Mouse (Mus musculus): ENCODE measurements around the gene Pm20d1. TPM values are rescaled to one million over a fixed set of nuclear protein-coding genes. Genes with fewer than 3 reads are reported as not detected.

Gene Pm20d1
- 0.75 and 1.3 TPM in 2 replicates for polyA plus RNA-seq (2014; fragmentation: Nextera tagmentation; extraction: Ambion mirVana)

GRCm38 (mm10) chr1:131797202-131797909, at the start of gene Pm20d1:
Pm20d1 (plus strand) TSS chr1:131797381.
- Histone ChIP-seq H3K4me1 (ENCODE audit: control insufficient read depth, insufficient read depth, low read length) (peaks cover 3% of the 10 kb centered on the region; the same call in 1 of the 2 replicates), H3K27ac (ENCODE audit: low read depth, low read length) (0 out of 2 replicates have a peak within 1 kb of the TSS, but pooled peaks have one; percentile 6), H3K4me3 (ENCODE audit: low read depth, low read length) (peak within 1 kb of the TSS; percentile 36), H3K27me3 (ENCODE audit: control insufficient read depth, insufficient read depth, low read length) (no peaks in the 10 kb centered on the region; the same call in 1 of the 2 replicates), H3K9me3 (replicated peaks; ENCODE audit: control insufficient read depth, low read length) (no peaks in the 10 kb centered on the region), H3K4me2 (peak within 1 kb of the TSS; percentile 71), H3K36me3 (ENCODE audit: control insufficient read depth, insufficient read depth, low read length) (no peaks in the 10 kb centered on the region), H3K9ac (ENCODE audit: low read depth, low read length) (peak within 1 kb of the TSS; percentile 63; the same call in 1 of the 2 replicates)
- ATAC-seq (replicated peaks; ENCODE audit: insufficient number of reproducible peaks, low FRiP score, low TSS enrichment), result peak; percentile 31; the same call in 1 of the 2 replicates
- 6% methylated on average over 26 of the region's 26 CpGs for WGBS (ENCODE audit: insufficient replicate concordance)

DNA sequence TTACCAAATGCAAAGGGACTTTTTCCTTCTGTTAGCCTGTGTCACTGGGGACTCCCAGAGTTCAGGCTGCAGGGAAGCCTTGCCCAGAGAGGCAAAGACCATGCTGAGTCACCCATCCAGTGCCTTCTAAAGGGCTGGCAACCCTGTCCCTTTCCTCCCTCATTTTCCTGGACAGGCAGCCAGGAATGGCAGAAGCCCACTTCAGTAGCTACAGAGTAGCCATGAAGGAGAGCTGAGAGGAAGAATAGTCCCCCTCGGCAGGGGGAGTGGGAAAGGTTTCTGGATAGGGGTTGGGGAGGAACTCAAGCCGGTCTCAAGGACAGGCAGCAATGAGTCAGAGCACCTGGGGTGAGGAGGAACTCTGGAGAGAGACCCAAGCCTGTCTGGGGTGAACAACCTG, 49.4 kb upstream of the Pm20d1 start:
- H3K36me3 ChIP-seq (ENCODE audit: control insufficient read depth, insufficient read depth, low read length), result no peaks in the 10 kb centered on the region
- H3K4me1 ChIP-seq (ENCODE audit: control insufficient read depth, insufficient read depth, low read length), result peaks cover 3% of the 10 kb centered on the region; the same call in 1 of the 2 replicates
- no peak for ATAC-seq (replicated peaks; ENCODE audit: insufficient number of reproducible peaks, low FRiP score, low TSS enrichment)
- H3K27ac ChIP-seq (ENCODE audit: low read depth, low read length), result no peak overlapping the region
- WGBS (ENCODE audit: insufficient replicate concordance), result 41% methylated on average over 2 of the region's 2 CpGs
- no peak overlapping the region for H3K4me2 ChIP-seq
- H3K9ac ChIP-seq (ENCODE audit: low read depth, low read length), result no peak overlapping the region
- H3K4me3 ChIP-seq (ENCODE audit: low read depth, low read length), result no peak overlapping the region
- peaks cover 6% of the 10 kb centered on the region; the same call in 1 of the 2 replicates for H3K27me3 ChIP-seq (ENCODE audit: control insufficient read depth, insufficient read depth, low read length)
- H3K9me3 ChIP-seq (replicated peaks; ENCODE audit: control insufficient read depth, low read length), result no peaks in the 10 kb centered on the region

DNA sequence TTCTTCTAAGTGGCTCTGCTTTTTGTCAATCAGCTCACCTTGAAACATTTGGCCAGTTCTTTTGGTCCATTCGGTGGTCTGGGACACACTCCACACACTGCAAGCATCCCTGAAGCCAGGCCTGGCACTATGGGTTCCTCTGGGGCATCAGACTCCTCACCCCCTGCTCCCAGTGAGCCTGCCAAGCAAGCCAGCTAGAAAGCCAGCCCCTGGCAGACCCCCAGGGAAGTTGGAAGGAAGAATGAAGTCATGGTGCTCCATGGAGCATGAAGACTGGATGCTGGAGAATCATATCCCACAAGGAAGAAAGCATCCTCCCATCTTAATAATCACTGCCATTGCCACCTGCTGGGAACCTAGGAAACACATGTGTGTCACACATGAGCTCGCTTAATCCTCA, 48.5 kb upstream of the Pm20d1 start:
- Histone ChIP-seq H3K4me1 (ENCODE audit: control insufficient read depth, insufficient read depth, low read length) (peaks cover 4% of the 10 kb centered on the region), H3K9ac (ENCODE audit: low read depth, low read length) (no peak overlapping the region), H3K27ac (ENCODE audit: low read depth, low read length) (no peak overlapping the region), H3K36me3 (ENCODE audit: control insufficient read depth, insufficient read depth, low read length) (no peaks in the 10 kb centered on the region), H3K27me3 (ENCODE audit: control insufficient read depth, insufficient read depth, low read length) (peaks cover 7% of the 10 kb centered on the region; the same call in 1 of the 2 replicates), H3K4me3 (ENCODE audit: low read depth, low read length) (no peak overlapping the region), H3K9me3 (replicated peaks; ENCODE audit: control insufficient read depth, low read length) (no peaks in the 10 kb centered on the region), H3K4me2 (no peak overlapping the region)
- ATAC-seq (replicated peaks; ENCODE audit: insufficient number of reproducible peaks, low FRiP score, low TSS enrichment), result no peak
- 70% methylated on average over 2 of the region's 2 CpGs for WGBS (ENCODE audit: insufficient replicate concordance)

DNA sequence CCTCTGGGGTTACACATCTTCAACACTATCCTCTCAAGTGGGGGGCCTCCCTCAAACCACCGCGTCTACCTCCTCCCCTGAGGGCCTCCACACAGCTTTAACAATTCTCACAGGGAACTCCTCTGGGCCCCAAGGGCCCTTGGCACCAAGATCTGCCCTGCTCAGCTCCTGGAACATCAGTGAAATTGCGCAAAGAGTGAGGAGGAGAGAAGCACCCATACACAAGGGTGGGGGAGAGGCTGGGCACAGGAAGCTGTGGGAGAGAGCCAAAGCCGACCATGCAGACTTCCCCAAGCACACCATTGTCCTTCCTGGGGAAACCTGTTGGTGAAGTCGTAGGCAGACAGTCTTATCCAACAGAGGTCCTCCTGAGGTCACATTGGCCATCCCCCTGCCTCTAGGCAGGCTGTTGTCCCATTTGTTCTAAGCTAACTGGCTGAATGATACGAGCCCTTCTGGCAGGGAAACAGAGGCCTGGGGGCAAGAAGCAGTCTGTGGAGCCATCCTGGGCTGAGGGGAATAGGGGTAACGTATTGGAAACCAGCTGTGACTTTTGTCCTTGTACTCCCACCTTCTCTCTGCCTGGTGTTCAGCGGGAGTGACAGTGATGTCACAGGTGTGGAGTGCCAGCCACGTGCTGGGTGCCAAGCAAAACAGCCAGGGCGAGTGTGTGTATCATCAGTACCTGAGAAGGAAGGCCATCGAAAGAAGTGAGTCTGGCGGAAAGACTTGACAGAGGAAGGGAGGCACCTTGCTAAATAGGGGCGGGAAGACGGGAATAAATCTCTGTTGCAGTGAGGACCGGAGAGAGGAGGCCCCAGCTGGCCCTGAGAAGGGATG, 47.3 kb upstream of the Pm20d1 start:
- ATAC-seq (replicated peaks; ENCODE audit: insufficient number of reproducible peaks, low FRiP score, low TSS enrichment), result no peak
- H3K9me3 ChIP-seq (replicated peaks; ENCODE audit: control insufficient read depth, low read length), result no peaks in the 10 kb centered on the region
- H3K36me3 ChIP-seq (ENCODE audit: control insufficient read depth, insufficient read depth, low read length), result no peaks in the 10 kb centered on the region
- H3K4me3 ChIP-seq (ENCODE audit: low read depth, low read length), result no peak overlapping the region
- H3K27me3 ChIP-seq (ENCODE audit: control insufficient read depth, insufficient read depth, low read length), result peaks cover 7% of the 10 kb centered on the region; the same call in 1 of the 2 replicates
- H3K4me1 ChIP-seq (ENCODE audit: control insufficient read depth, insufficient read depth, low read length), result peaks cover 13% of the 10 kb centered on the region
- no peak overlapping the region for H3K4me2 ChIP-seq
- H3K9ac ChIP-seq (ENCODE audit: low read depth, low read length), result no peak overlapping the region
- no peak overlapping the region for H3K27ac ChIP-seq (ENCODE audit: low read depth, low read length)
- 68% methylated on average over 15 of the region's 15 CpGs for WGBS (ENCODE audit: insufficient replicate concordance)

DNA sequence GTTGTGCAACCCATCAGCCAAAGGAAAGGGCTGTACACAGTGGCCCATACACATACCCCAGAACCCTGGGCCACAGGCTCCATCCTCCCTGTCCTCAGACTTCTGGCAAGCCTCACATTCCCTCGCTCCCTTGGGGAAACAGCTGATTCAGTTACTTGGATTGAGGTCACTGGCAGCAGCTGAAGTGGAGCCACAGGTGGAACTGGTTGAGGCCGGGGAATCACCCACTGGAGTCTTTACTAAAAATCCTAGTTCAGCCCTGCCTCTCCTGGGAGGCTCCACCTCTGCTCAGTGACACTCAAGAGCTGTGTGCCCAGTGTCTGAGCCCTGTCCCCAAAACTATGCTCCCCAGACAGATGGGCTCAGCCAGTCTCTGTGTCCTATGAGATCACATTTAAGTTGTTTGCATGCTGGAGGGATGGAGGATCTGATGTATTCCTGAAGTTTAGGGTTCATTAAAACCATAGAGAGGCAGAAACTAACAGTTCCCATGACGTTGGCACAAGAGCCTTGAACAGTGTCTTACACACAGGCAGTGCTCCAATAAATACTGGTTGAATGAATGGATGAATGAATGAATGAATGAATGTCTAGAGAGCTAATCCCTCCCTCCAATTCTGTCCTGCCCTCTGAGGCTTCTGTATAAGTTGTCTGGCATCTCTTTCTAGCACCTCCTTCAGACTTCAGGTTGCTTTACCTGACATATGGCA, 45.8 kb upstream of the Pm20d1 start:
- H3K27ac ChIP-seq (ENCODE audit: low read depth, low read length), result no peak overlapping the region

DNA sequence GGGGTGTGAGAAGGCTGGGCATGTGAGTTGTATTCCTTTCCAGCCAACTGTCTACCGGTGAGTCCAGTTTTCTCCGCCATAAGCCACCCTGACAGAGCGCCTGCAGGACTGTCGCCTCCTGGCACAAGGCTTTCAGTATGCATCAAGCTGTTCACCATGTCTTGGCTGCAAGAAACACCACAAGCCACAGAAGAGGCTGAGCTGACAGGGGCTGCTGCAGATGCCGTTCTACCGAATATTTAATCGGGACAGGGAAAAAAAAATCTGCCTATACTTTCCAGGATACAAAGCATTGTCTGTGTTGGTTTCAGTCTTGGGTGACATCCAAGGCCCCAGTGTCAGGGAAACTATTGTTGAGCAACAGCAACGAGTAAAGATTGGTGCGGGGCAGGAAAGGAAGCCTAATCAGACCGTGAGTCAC, 45.3 kb upstream of the Pm20d1 start:
- Histone ChIP-seq H3K36me3 (ENCODE audit: control insufficient read depth, insufficient read depth, low read length) (no peaks in the 10 kb centered on the region), H3K9ac (ENCODE audit: low read depth, low read length) (no peak overlapping the region), H3K27ac (ENCODE audit: low read depth, low read length) (no peak overlapping the region), H3K4me3 (ENCODE audit: low read depth, low read length) (no peak overlapping the region), H3K27me3 (ENCODE audit: control insufficient read depth, insufficient read depth, low read length) (peaks cover 5% of the 10 kb centered on the region; the same call in 1 of the 2 replicates), H3K4me2 (no peak overlapping the region), H3K9me3 (replicated peaks; ENCODE audit: control insufficient read depth, low read length) (no peaks in the 10 kb centered on the region), H3K4me1 (ENCODE audit: control insufficient read depth, insufficient read depth, low read length) (peaks cover 18% of the 10 kb centered on the region)
- no peak for ATAC-seq (replicated peaks; ENCODE audit: insufficient number of reproducible peaks, low FRiP score, low TSS enrichment)
- WGBS (ENCODE audit: insufficient replicate concordance), result 61% methylated on average over 10 of the region's 10 CpGs

More for the DNA sequence above, 45.8 kb upstream of the Pm20d1 start:
- no peak overlapping the region for H3K9ac ChIP-seq (ENCODE audit: low read depth, low read length)
- H3K27me3 ChIP-seq (ENCODE audit: control insufficient read depth, insufficient read depth, low read length), result peaks cover 5% of the 10 kb centered on the region; the same call in 1 of the 2 replicates
- no peak overlapping the region for H3K4me2 ChIP-seq
- no peaks in the 10 kb centered on the region for H3K36me3 ChIP-seq (ENCODE audit: control insufficient read depth, insufficient read depth, low read length)
- no peaks in the 10 kb centered on the region for H3K9me3 ChIP-seq (replicated peaks; ENCODE audit: control insufficient read depth, low read length)
- no peak overlapping the region for H3K4me3 ChIP-seq (ENCODE audit: low read depth, low read length)
- WGBS (ENCODE audit: insufficient replicate concordance), result 78% methylated on average over 3 of the region's 3 CpGs
- no peak; the same call in 1 of the 2 replicates for ATAC-seq (replicated peaks; ENCODE audit: insufficient number of reproducible peaks, low FRiP score, low TSS enrichment)
- H3K4me1 ChIP-seq (ENCODE audit: control insufficient read depth, insufficient read depth, low read length), result peaks cover 18% of the 10 kb centered on the region

DNA sequence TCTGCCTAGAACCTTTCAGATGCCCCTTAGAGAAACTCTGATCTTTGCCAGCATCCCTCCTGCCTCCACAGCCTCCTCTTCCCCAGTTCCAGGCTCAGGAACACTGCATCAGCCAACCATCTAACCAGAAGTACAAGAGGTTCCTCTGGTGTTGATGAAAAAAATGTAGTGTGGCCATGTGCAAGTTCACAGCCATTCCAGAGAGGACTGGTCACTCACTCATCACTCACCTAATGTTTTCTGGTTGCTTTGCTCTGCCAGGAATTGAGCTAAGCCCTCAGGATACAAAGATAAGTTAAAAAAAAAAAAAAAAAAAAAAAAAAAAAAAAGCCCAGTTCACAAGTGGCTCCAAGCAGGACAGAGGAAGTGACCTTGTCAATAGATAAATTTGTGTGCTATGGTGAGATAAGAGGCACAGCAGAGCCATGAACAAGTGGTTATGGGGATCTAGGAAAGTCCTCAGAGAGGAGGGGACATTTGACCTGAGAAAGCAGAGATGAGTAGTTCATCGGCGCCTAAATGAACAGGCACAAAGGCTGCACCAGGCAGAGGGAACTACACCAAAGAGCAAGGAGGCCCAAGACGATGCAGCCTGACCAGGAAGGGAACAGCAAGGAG, 42.9 kb upstream of the Pm20d1 start:
- H3K27me3 ChIP-seq (ENCODE audit: control insufficient read depth, insufficient read depth, low read length), result peaks cover 5% of the 10 kb centered on the region; the same call in 1 of the 2 replicates
- no peak overlapping the region for H3K9ac ChIP-seq (ENCODE audit: low read depth, low read length)
- no peak overlapping the region for H3K27ac ChIP-seq (ENCODE audit: low read depth, low read length)

GRCm38 (mm10) chr1:131754916-131755315, 42.3 kb upstream of the Pm20d1 start:
- Histone ChIP-seq H3K36me3 (ENCODE audit: control insufficient read depth, insufficient read depth, low read length) (no peaks in the 10 kb centered on the region), H3K4me1 (ENCODE audit: control insufficient read depth, insufficient read depth, low read length) (peaks cover 18% of the 10 kb centered on the region), H3K27me3 (ENCODE audit: control insufficient read depth, insufficient read depth, low read length) (peaks cover 5% of the 10 kb centered on the region; the same call in 1 of the 2 replicates), H3K9me3 (replicated peaks; ENCODE audit: control insufficient read depth, low read length) (no peaks in the 10 kb centered on the region), H3K9ac (ENCODE audit: low read depth, low read length) (no peak overlapping the region), H3K27ac (ENCODE audit: low read depth, low read length) (no peak overlapping the region), H3K4me2 (no peak overlapping the region), H3K4me3 (ENCODE audit: low read depth, low read length) (no peak overlapping the region)
- 81% methylated on average over 4 of the region's 4 CpGs for WGBS (ENCODE audit: insufficient replicate concordance)
- no peak for ATAC-seq (replicated peaks; ENCODE audit: insufficient number of reproducible peaks, low FRiP score, low TSS enrichment)

More for the DNA sequence above, 42.9 kb upstream of the Pm20d1 start:
- no peak overlapping the region for H3K4me3 ChIP-seq (ENCODE audit: low read depth, low read length)
- WGBS (ENCODE audit: insufficient replicate concordance), result 17% methylated on average over 3 of the region's 3 CpGs
- peaks cover 18% of the 10 kb centered on the region for H3K4me1 ChIP-seq (ENCODE audit: control insufficient read depth, insufficient read depth, low read length)
- H3K4me2 ChIP-seq, result no peak overlapping the region
- H3K36me3 ChIP-seq (ENCODE audit: control insufficient read depth, insufficient read depth, low read length), result no peaks in the 10 kb centered on the region
- no peak for ATAC-seq (replicated peaks; ENCODE audit: insufficient number of reproducible peaks, low FRiP score, low TSS enrichment)
- no peaks in the 10 kb centered on the region for H3K9me3 ChIP-seq (replicated peaks; ENCODE audit: control insufficient read depth, low read length)
